Mouse (Mus musculus) limb, embryonic 14.5 days (tissue): Measurements from ENCODE around the gene Gprin2. TPM values are rescaled to one million over a fixed set of nuclear protein-coding genes. Genes with fewer than 3 reads are reported as not detected.

Experiments used
- ATAC-seq: fragments of 200-750 bp; cut with Nextera tagmentation; 2 replicates; pipeline ENCODE4 v1.8.0; 2017; ENCODE audit warnings: low read depth, moderate number of reproducible peaks, moderate TSS enrichment; ENCODE audit not compliant: low FRiP score
- DNase-seq: peaks from one replicate; pipeline ENCODE4 v3.0.0-alpha.2; 2015; ENCODE audit warnings: low spot score
- H3K27ac ChIP-seq: fragments of 300-500 bp; sonication (generic); replicated peaks from 2 replicates; pipeline ENCODE4 v1.5.1; 2014; ENCODE audit warnings: low read depth, mild to moderate bottlenecking, low read length, moderate library complexity, mixed read lengths
- H3K27me3 ChIP-seq: fragments of 300-500 bp; sonication (generic); 2 replicates; pipeline ENCODE4 v1.6.1; 2014; ENCODE audit warnings: low read length, mixed read lengths; ENCODE audit not compliant: control insufficient read depth, insufficient read depth
- H3K36me3 ChIP-seq: fragments of 300-500 bp; sonication (generic); 2 replicates; pipeline ENCODE4 v1.6.1; 2014; ENCODE audit warnings: mild to moderate bottlenecking, low read length, moderate library complexity, mixed read lengths; ENCODE audit not compliant: control insufficient read depth, insufficient read depth
- H3K4me1 ChIP-seq: fragments of 300-500 bp; sonication (generic); 2 replicates; pipeline ENCODE4 v1.6.1; 2014; ENCODE audit warnings: antibody characterized with exemption, low read length, mixed read lengths; ENCODE audit not compliant: control insufficient read depth, insufficient read depth
- H3K4me2 ChIP-seq: fragments of 300-500 bp; sonication (generic); replicated peaks from 2 replicates; pipeline ENCODE4 v1.6.1; 2014; ENCODE audit warnings: low read depth, mild to moderate bottlenecking, low read length, moderate library complexity; ENCODE audit not compliant: severe bottlenecking
- H3K4me3 ChIP-seq: fragments of 300-500 bp; sonication (generic); replicated peaks from 2 replicates; pipeline ENCODE4 v1.5.1; 2014; ENCODE audit warnings: low read length
- H3K9ac ChIP-seq: fragments of 300-500 bp; sonication (generic); 2 replicates; pipeline ENCODE4 v1.6.1; 2014; ENCODE audit warnings: mild to moderate bottlenecking, low read depth, low read length, moderate library complexity; ENCODE audit not compliant: severe bottlenecking
- H3K9me3 ChIP-seq: fragments of 300-500 bp; sonication (generic); 2 replicates; pipeline ENCODE4 v1.6.1; 2016; ENCODE audit warnings: low read length; ENCODE audit not compliant: control insufficient read depth
- POLR2A ChIP-seq: fragments of 200-500 bp; IDR thresholded peaks from 2 replicates; pipeline ENCODE4 v1.8.0; 2012; ENCODE audit warnings: inconsistent platforms, mild to moderate bottlenecking, moderate library complexity, borderline replicate concordance; ENCODE audit not compliant: insufficient read depth, insufficient read length; ENCODE audit errors: extremely low read depth
- WGBS: fragments of 180-500 bp; shearing (Covaris S2); extraction: QIAGEN DNeasy Blood & Tissue Kit; methylation state at CpG from one replicate; pipeline ENCODE4 v1.1.7; 2014; 5-methylcytosine and 5-hydroxymethylcytosine counted together
- polyA plus RNA-seq, 2 experiments: library from polyadenylated mRNA; depleted of rRNA in 1 of 2; stranded (reverse) in 1 of 2; unstranded in 1 of 2; fragments of >200 nt; fragmentation: Nextera tagmentation in 1 of 2; extraction: Ambion mirVana in 1 of 2; gene quantifications; 2 replicates each; pipeline versions ENCODE4 v1.2.1 to v1.2.3; 2012 to 2014

Gene Gprin2
- polyA plus RNA-seq, 2 experiments: 0.81 to 1.2 TPM

DNA sequence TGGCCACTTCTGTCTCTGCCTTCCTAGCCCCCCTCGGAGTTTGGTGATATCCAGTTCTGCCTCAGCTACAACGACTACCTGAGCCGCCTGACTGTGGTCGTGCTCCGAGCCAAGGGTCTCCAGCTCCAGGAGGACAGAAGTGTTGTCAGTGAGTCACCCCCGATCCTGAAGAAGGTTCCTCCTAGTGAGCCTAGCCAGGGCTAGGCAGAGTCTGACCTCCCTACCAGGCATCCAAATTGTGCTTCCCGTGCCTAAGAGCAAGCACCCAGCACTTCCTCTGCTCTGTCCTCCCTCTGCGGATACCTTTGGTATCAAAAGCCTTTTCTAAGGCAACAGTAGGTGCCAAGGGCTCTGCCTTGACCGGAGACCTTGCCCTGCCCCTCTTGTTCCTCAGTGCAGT lies 24.5 kb upstream of the Gprin2 start:
- no peak overlapping the region for H3K9ac ChIP-seq
- ATAC-seq (no peak), DNase-seq (no peak)
- no peaks in the 10 kb centered on the region for H3K9me3 ChIP-seq
- 85% methylated on average over 9 of the region's 9 CpGs for WGBS
- H3K4me1 ChIP-seq: no peaks in the 10 kb centered on the region
- no peak overlapping the region for H3K27ac ChIP-seq
- no peak overlapping the region for H3K4me3 ChIP-seq
- no peak overlapping the region for H3K4me2 ChIP-seq
- H3K27me3 ChIP-seq: no peaks in the 10 kb centered on the region
- no peak for TF ChIP-seq POLR2A
- H3K36me3 ChIP-seq: no peaks in the 10 kb centered on the region

DNA sequence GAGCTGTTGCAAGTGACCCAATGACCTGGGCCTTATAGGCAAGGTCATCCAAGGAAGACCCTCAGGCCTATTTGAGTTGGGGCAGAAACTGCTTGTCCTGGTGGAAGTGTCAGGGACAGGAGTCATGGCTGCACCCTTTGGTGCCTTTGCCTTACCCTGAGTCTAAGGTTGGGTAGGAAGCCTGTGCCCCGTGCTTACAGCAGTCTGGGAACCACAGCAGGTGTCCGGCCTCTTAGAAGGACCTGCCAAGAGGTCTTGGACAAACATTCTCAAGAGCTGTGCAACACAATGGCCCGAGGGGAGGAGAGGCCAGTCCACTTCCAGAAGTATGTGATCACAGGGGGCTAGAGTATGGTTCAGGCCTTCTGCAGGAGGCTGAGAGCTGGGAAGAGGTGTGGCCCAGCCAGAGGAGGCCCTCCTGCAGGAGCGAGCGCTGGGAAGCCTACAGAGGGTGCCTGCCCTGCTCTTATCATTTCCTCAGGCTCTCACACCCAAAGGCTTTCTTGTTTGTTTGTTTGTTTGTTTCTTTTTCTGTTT lies 22.0 kb upstream of the Gprin2 start:
- peaks cover 15% of the 10 kb centered on the region for H3K27me3 ChIP-seq
- WGBS: 63% methylated on average over 3 of the region's 5 CpGs
- no peak for TF ChIP-seq POLR2A
- H3K4me3 ChIP-seq: no peak overlapping the region
- no peaks in the 10 kb centered on the region for H3K9me3 ChIP-seq
- ATAC-seq (no peak), DNase-seq (no peak)
- no peak overlapping the region for H3K9ac ChIP-seq
- H3K36me3 ChIP-seq: no peaks in the 10 kb centered on the region
- H3K4me1 ChIP-seq: 0 out of 2 replicates have a peak, but pooled peaks cover 4% of the 10 kb centered on the region
- no peak overlapping the region for H3K27ac ChIP-seq
- H3K4me2 ChIP-seq: no peak overlapping the region

GRCm38 (mm10) chr14:34221416-34222077 lies 20.1 kb upstream of the Gprin2 start:
- no peak for DNase-seq
- Histone ChIP-seq H3K27ac (no peak overlapping the region), H3K9ac (no peak overlapping the region), H3K4me2 (no peak overlapping the region), H3K4me3 (no peak overlapping the region), H3K4me1 (0 out of 2 replicates have a peak, but pooled peaks cover 4% of the 10 kb centered on the region), H3K9me3 (no peaks in the 10 kb centered on the region), H3K27me3 (peaks cover 15% of the 10 kb centered on the region), H3K36me3 (no peaks in the 10 kb centered on the region)
- WGBS: 72% methylated on average over 5 of the region's 5 CpGs
- no peak for ATAC-seq
- TF ChIP-seq POLR2A: no peak

- Histone ChIP-seq H3K36me3 (no peaks in the 10 kb centered on the region), H3K9me3 (no peaks in the 10 kb centered on the region), H3K27ac (no peak overlapping the region), H3K27me3 (peaks cover 15% of the 10 kb centered on the region), H3K4me1 (0 out of 2 replicates have a peak, but pooled peaks cover 4% of the 10 kb centered on the region), H3K9ac (no peak overlapping the region), H3K4me3 (no peak overlapping the region; the same call in 1 of the 2 replicates), H3K4me2 (no peak overlapping the region)
- ATAC-seq (no peak), DNase-seq (no peak)
- TF ChIP-seq POLR2A: no peak
- 69% methylated on average over 5 of the region's 5 CpGs for WGBS
Measured at GRCm38 (mm10) chr14:34220426-34220825, 19.0 kb upstream of the Gprin2 start.

- ATAC-seq: no peak
- H3K9me3 ChIP-seq: no peaks in the 10 kb centered on the region
- H3K4me2 ChIP-seq: peak overlapping the region; percentile 59
- H3K27me3 ChIP-seq: peaks cover 15% of the 10 kb centered on the region
- no peaks in the 10 kb centered on the region for H3K36me3 ChIP-seq
- WGBS: under 1% methylated on average over 18 of the region's 29 CpGs
- DNase-seq: no peak
- H3K27ac ChIP-seq: no peak overlapping the region
- H3K4me1 ChIP-seq: 0 out of 2 replicates have a peak, but pooled peaks cover 4% of the 10 kb centered on the region
- no peak for TF ChIP-seq POLR2A
- peak overlapping the region; percentile 25 for H3K4me3 ChIP-seq
- peak overlapping the region; percentile 38 for H3K9ac ChIP-seq
Measured at GRCm38 (mm10) chr14:34219786-34220198, 18.3 kb upstream of the Gprin2 start.
